Mouse (Mus musculus) adipocyte (in vitro differentiated cells): Measurements from ENCODE around the gene Olfr653.

Experiments
- DNase-seq: peaks from one replicate; pipeline ENCODE4 v3.0.0-alpha.2; 2016; ENCODE audit warnings: low spot score

Olfr653 gene

GRCm38 (mm10) chr7:104577014-104577413 lies at the start of gene Olfr653:
Gene Olfr653 (plus strand): TSS chr7:104577314.
- DNase-seq: no peak

GRCm38 (mm10) chr7:104549833-104550232 lies 27.3 kb upstream of the Olfr653 start, which contains the start of gene Olfr651:
Gene Olfr651 (plus strand): TSS chr7:104550133.
- DNase-seq: no peak

- DNase-seq: peak; percentile 1
Observed at GRCm38 (mm10) chr7:104552700-104553099, 24.4 kb upstream of the Olfr653 start.

GRCm38 (mm10) chr7:104560601-104561000 lies 16.5 kb upstream of the Olfr653 start, which contains the start of gene Olfr652:
Gene Olfr652 (plus strand): TSS chr7:104560901.
- DNase-seq: no peak

- DNase-seq: no peak
Observed at GRCm38 (mm10) chr7:104580846-104581245, 3.7 kb downstream of the Olfr653 start.

- no peak for DNase-seq
Observed at GRCm38 (mm10) chr7:104581429-104581828, 4.3 kb downstream of the Olfr653 start.

GRCm38 (mm10) chr7:104586725-104587124 lies 9.6 kb downstream of the Olfr653 start, which contains the start of gene Olfr654:
Gene Olfr654 (plus strand): TSS chr7:104587025.
- no peak for DNase-seq

- no peak for DNase-seq
Observed at GRCm38 (mm10) chr7:104588274-104588673, 11.2 kb downstream of the Olfr653 start.

GRCm38 (mm10) chr7:104601679-104602078 lies 24.6 kb downstream of the Olfr653 start, which contains the start of gene Olfr655:
Gene Olfr655 (minus strand): TSS chr7:104601779.
- no peak for DNase-seq

- DNase-seq: no peak
Observed at GRCm38 (mm10) chr7:104603173-104603572, 26.1 kb downstream of the Olfr653 start.

- no peak for DNase-seq
Observed at GRCm38 (mm10) chr7:104604727-104605126, 27.6 kb downstream of the Olfr653 start.

GRCm38 (mm10) chr7:104613655-104614054 lies 36.5 kb downstream of the Olfr653 start, which contains the start of gene Olfr656:
Gene Olfr656 (plus strand): TSS chr7:104613955.
- peak; percentile 2 for DNase-seq

- DNase-seq: no peak
Observed at GRCm38 (mm10) chr7:104624494-104624893, 47.4 kb downstream of the Olfr653 start, which contains the start of gene Olfr657. Gene Olfr657 (plus strand): TSS chr7:104624794.
